Mouse (Mus musculus) forebrain, embryonic 11.5 days (tissue): ENCODE measurements at regions not wholly inside any gene's neighbourhood (a gene's known extent, or its start where the extent isn't known, plus 50 kb on each side); places are given as distances from the start of the nearest gene placed in this dataset.

ENCODE experiments used
- ATAC-seq: fragments of 200-750 bp; cut with Nextera tagmentation; replicated peaks from 2 replicates; pipeline ENCODE4 v1.8.0; 2017; ENCODE audit warnings: moderate TSS enrichment; ENCODE audit not compliant: low FRiP score
- DNase-seq: peaks from one replicate; pipeline ENCODE4 v3.0.0-alpha.2; 2017; ENCODE audit warnings: low spot score
- H3K27ac ChIP-seq: fragments of 300-500 bp; sonication (generic); 2 replicates; pipeline ENCODE4 v1.5.1; 2014; ENCODE audit warnings: low read depth, low read length
- H3K27me3 ChIP-seq: fragments of 300-500 bp; sonication (generic); 2 replicates; pipeline ENCODE4 v1.6.1; 2014; ENCODE audit warnings: mild to moderate bottlenecking, low read length, mixed read lengths; ENCODE audit not compliant: control insufficient read depth, insufficient read depth
- H3K36me3 ChIP-seq: fragments of 300-500 bp; sonication (generic); 2 replicates; pipeline ENCODE4 v1.6.1; 2014; ENCODE audit warnings: mild to moderate bottlenecking, low read length, moderate library complexity, mixed read lengths; ENCODE audit not compliant: control insufficient read depth, insufficient read depth
- H3K4me1 ChIP-seq: fragments of 300-500 bp; sonication (generic); replicated peaks from 2 replicates; pipeline ENCODE4 v1.6.1; 2014; ENCODE audit warnings: low read length, mixed read lengths; ENCODE audit not compliant: control insufficient read depth, insufficient read depth
- H3K4me2 ChIP-seq: fragments of 300-500 bp; sonication (generic); 2 replicates; pipeline ENCODE4 v1.6.1; 2014; ENCODE audit warnings: low read depth, mild to moderate bottlenecking, low read length, moderate library complexity, mixed read lengths; ENCODE audit not compliant: severe bottlenecking
- H3K4me3 ChIP-seq: fragments of 300-500 bp; sonication (generic); 2 replicates; pipeline ENCODE4 v1.5.1; 2014; ENCODE audit warnings: low read depth, low read length
- H3K9ac ChIP-seq: fragments of 300-500 bp; sonication (generic); 2 replicates; pipeline ENCODE4 v1.6.1; 2014; ENCODE audit warnings: low read length
- H3K9me3 ChIP-seq: fragments of 300-500 bp; sonication (generic); 2 replicates; pipeline ENCODE4 v1.6.1; 2016; ENCODE audit warnings: low read length, mixed read lengths; ENCODE audit not compliant: control insufficient read depth
- WGBS: fragments of 180-500 bp; shearing (Covaris S2); extraction: QIAGEN DNeasy Blood & Tissue Kit; methylation state at CpG from one replicate; pipeline ENCODE4 v1.1.7; 2014; 5-methylcytosine and 5-hydroxymethylcytosine counted together

GRCm38 (mm10) chr9:46392641-46393321 lies 73.0 kb upstream of the 4931429L15Rik start:
- H3K27ac ChIP-seq: no peak overlapping the region
- WGBS: 5% methylated on average over 23 of the region's 23 CpGs
- peaks cover 4% of the 10 kb centered on the region; the same call in 1 of the 2 replicates for H3K27me3 ChIP-seq
- H3K4me3 ChIP-seq: no peak overlapping the region
- DNase-seq (peak; percentile 81), ATAC-seq (no peak; the same call in 1 of the 2 replicates)
- H3K4me2 ChIP-seq: no peak overlapping the region
- H3K4me1 ChIP-seq: peaks cover 8% of the 10 kb centered on the region
- H3K36me3 ChIP-seq: no peaks in the 10 kb centered on the region
- H3K9ac ChIP-seq: no peak overlapping the region
- no peaks in the 10 kb centered on the region for H3K9me3 ChIP-seq

GRCm38 (mm10) chr9:46389741-46390140 lies 70.0 kb upstream of the 4931429L15Rik start:
- Histone ChIP-seq H3K27ac (no peak overlapping the region), H3K4me3 (peak overlapping the region; percentile 32), H3K27me3 (peaks cover 2% of the 10 kb centered on the region; the same call in 1 of the 2 replicates), H3K9me3 (peaks cover 2% of the 10 kb centered on the region; the same call in 1 of the 2 replicates), H3K36me3 (no peaks in the 10 kb centered on the region), H3K4me1 (peaks cover 8% of the 10 kb centered on the region), H3K9ac (peak overlapping the region; percentile 60), H3K4me2 (peak overlapping the region; percentile 54)
- DNase-seq: peak; percentile 54
- 5% methylated on average over 9 of the region's 9 CpGs for WGBS
- ATAC-seq: peak; percentile 57; the same call in 1 of the 2 replicates

GRCm38 (mm10) chr9:46388677-46389676 lies 69.2 kb upstream of the 4931429L15Rik start:
- Histone ChIP-seq H3K4me3 (peak overlapping the region; percentile 32), H3K4me1 (peaks cover 8% of the 10 kb centered on the region), H3K4me2 (peak overlapping the region; percentile 54), H3K27ac (no peak overlapping the region), H3K27me3 (no peaks in the 10 kb centered on the region), H3K9ac (peak overlapping the region; percentile 60), H3K36me3 (no peaks in the 10 kb centered on the region), H3K9me3 (peaks cover 2% of the 10 kb centered on the region; the same call in 1 of the 2 replicates)
- ATAC-seq (peak; percentile 72), DNase-seq (peak; percentile 69)
- 30% methylated on average over 17 of the region's 17 CpGs for WGBS

GRCm38 (mm10) chr9:46386333-46386732 lies 66.5 kb upstream of the 4931429L15Rik start:
- H3K36me3 ChIP-seq: no peaks in the 10 kb centered on the region

GRCm38 (mm10) chr9:46381342-46381741 lies 61.6 kb upstream of the 4931429L15Rik start:
- H3K27ac ChIP-seq: no peak overlapping the region
- no peak overlapping the region for H3K4me3 ChIP-seq
- H3K36me3 ChIP-seq: no peaks in the 10 kb centered on the region
- no peak overlapping the region for H3K9ac ChIP-seq
- H3K9me3 ChIP-seq: peaks cover under 1% of the 10 kb centered on the region; the same call in 1 of the 2 replicates
- H3K4me1 ChIP-seq: no peaks in the 10 kb centered on the region
- ATAC-seq: no peak
- peak; percentile 37 for DNase-seq
- WGBS: 64% methylated on average over 4 of the region's 4 CpGs
- no peak overlapping the region for H3K4me2 ChIP-seq
- no peaks in the 10 kb centered on the region for H3K27me3 ChIP-seq

More at GRCm38 (mm10) chr9:46386333-46386732, 66.5 kb upstream of the 4931429L15Rik start:
- H3K27ac ChIP-seq: no peak overlapping the region
- 97% methylated on average over 3 of the region's 3 CpGs for WGBS
- H3K4me3 ChIP-seq: no peak overlapping the region
- H3K4me2 ChIP-seq: no peak overlapping the region
- ATAC-seq (no peak), DNase-seq (no peak)
- no peaks in the 10 kb centered on the region for H3K27me3 ChIP-seq
- H3K9ac ChIP-seq: no peak overlapping the region
- H3K9me3 ChIP-seq: peaks cover 2% of the 10 kb centered on the region; the same call in 1 of the 2 replicates
- peaks cover 8% of the 10 kb centered on the region for H3K4me1 ChIP-seq

- H3K4me1 ChIP-seq: no peaks in the 10 kb centered on the region
- 84% methylated on average over 11 of the region's 11 CpGs for WGBS
- no peak overlapping the region for H3K9ac ChIP-seq
- no peak for DNase-seq
- H3K27ac ChIP-seq: no peak overlapping the region
- no peaks in the 10 kb centered on the region for H3K27me3 ChIP-seq
- H3K4me3 ChIP-seq: no peak overlapping the region
- H3K4me2 ChIP-seq: no peak overlapping the region
- no peaks in the 10 kb centered on the region for H3K36me3 ChIP-seq
- no peaks in the 10 kb centered on the region for H3K9me3 ChIP-seq
- ATAC-seq: no peak
These were observed 59.7 kb upstream of the 4931429L15Rik start for GRCm38 (mm10) chr9:46379453-46379852.

- DNase-seq (no peak), ATAC-seq (no peak)
- Histone ChIP-seq H3K27ac (no peak overlapping the region), H3K9me3 (no peaks in the 10 kb centered on the region), H3K36me3 (no peaks in the 10 kb centered on the region), H3K27me3 (no peaks in the 10 kb centered on the region), H3K4me3 (no peak overlapping the region), H3K4me1 (no peaks in the 10 kb centered on the region), H3K9ac (no peak overlapping the region), H3K4me2 (no peak overlapping the region)
- 81% methylated on average over 3 of the region's 3 CpGs for WGBS
These were observed 58.6 kb upstream of the 4931429L15Rik start for GRCm38 (mm10) chr9:46378339-46378738.
